Mouse (Mus musculus) liver, adult (tissue): ENCODE results near the gene Hmgb1.

Experiments used
- GATA4 ChIP-seq: IDR thresholded peaks from 2 replicates; pipeline ENCODE4 v1.6.1; 2014; ENCODE audit warnings: mild to moderate bottlenecking, low read length; ENCODE audit not compliant: insufficient replicate concordance

Gene Hmgb1

GRCm38 (mm10) chr5:149017666-149018415 is 166.4 kb downstream of the Hmgb1 start:
- TF ChIP-seq GATA4: no peak

- TF ChIP-seq GATA4: no peak
Observed at GRCm38 (mm10) chr5:149017181-149017580, 167.1 kb downstream of the Hmgb1 start.

- no peak for TF ChIP-seq GATA4
Observed at GRCm38 (mm10) chr5:149016261-149016660, 168.0 kb downstream of the Hmgb1 start.

- TF ChIP-seq GATA4: no peak
Observed at GRCm38 (mm10) chr5:149015335-149016201, 168.7 kb downstream of the Hmgb1 start.

- TF ChIP-seq GATA4: no peak
Observed at GRCm38 (mm10) chr5:149014600-149015268, 169.6 kb downstream of the Hmgb1 start.

GRCm38 (mm10) chr5:149013817-149014508 is 170.3 kb downstream of the Hmgb1 start:
- TF ChIP-seq GATA4: no peak

- no peak for TF ChIP-seq GATA4
Observed at GRCm38 (mm10) chr5:149009111-149009510, 175.2 kb downstream of the Hmgb1 start.

- TF ChIP-seq GATA4: no peak
Observed at GRCm38 (mm10) chr5:149007295-149007646, 177.0 kb downstream of the Hmgb1 start.

GRCm38 (mm10) chr5:149006362-149007294 is 177.7 kb downstream of the Hmgb1 start:
- TF ChIP-seq GATA4: no peak; the same call in 1 of the 2 replicates

GRCm38 (mm10) chr5:149005701-149006361 is 178.5 kb downstream of the Hmgb1 start:
- no peak for TF ChIP-seq GATA4

- no peak for TF ChIP-seq GATA4
Observed at GRCm38 (mm10) chr5:149005083-149005482, 179.2 kb downstream of the Hmgb1 start.

GRCm38 (mm10) chr5:149003137-149003536 is 181.2 kb downstream of the Hmgb1 start:
- no peak for TF ChIP-seq GATA4

GRCm38 (mm10) chr5:149002803-149003115 is 181.5 kb downstream of the Hmgb1 start:
- no peak for TF ChIP-seq GATA4
